ENCODE assay signal across 8 mouse cellular contexts in genomic region chr1:162548016-162548916, GRCm38 (mm10). TPM values are rescaled to one million over a fixed set of nuclear protein-coding genes. Genes with fewer than 3 reads are reported as not detected.
DNase-seq lines count a peak whose midpoint lies in the region; ATAC-seq lines count a peak whose summit lies in the region.

Gene Mettl13, minus strand, starts transcription at chr1:162548551.

- peak within 1 kb of the TSS; percentile 83 for H3K27ac ChIP-seq in hindbrain, embryonic 16.5 days (ENCODE audit: low read depth, low read length)
- H3K27ac ChIP-seq in macrophage = peak within 1 kb of the TSS; percentile 45

- no peaks in the 10 kb centered on the region for H3K79me2 ChIP-seq in macrophage (ENCODE audit: inconsistent target)

- peaks cover 17% of the 10 kb centered on the region for H3K4me1 ChIP-seq in hindbrain, embryonic 16.5 days (ENCODE audit: control insufficient read depth, insufficient read depth, low read depth, low read length)

- peak; percentile 99 for ATAC-seq in hindbrain, embryonic 16.5 days

- H3K9me3 ChIP-seq in hindbrain, embryonic 16.5 days (ENCODE audit: control insufficient read depth, low read length) = no peaks in the 10 kb centered on the region

- peaks cover 16% of the 10 kb centered on the region for H3K36me3 ChIP-seq in hindbrain, embryonic 16.5 days (ENCODE audit: control insufficient read depth, insufficient read depth, low read length)
- peaks cover 11% of the 10 kb centered on the region; the same call in 1 of the 2 replicates for H3K36me3 ChIP-seq in macrophage (ENCODE audit: inconsistent target)

- under 1% methylated on average over 52 of the region's 52 CpGs for WGBS in hindbrain, embryonic 16.5 days
- WGBS in macrophage (ENCODE audit: missing documents) = under 1% methylated on average over 45 of the region's 52 CpGs

- peak; percentile 90 for DNase-seq in T-cell, adult 2 months (ENCODE audit: low spot score)
- peak; percentile 82 to 87 for DNase-seq in cerebellum, postnatal 36 days
- peak; percentile 85 to 87 for DNase-seq in frontal cortex, postnatal 36 days (ENCODE audit: low spot score in 2 of 2)
- DNase-seq in left cerebral cortex, adult 18-20 months (ENCODE audit: low spot score in 2 of 2) = peak; percentile 85 to 90
- peak; percentile 88 for DNase-seq in right cerebral cortex, adult 2 months (ENCODE audit: low spot score in 2 of 2)
- peak; percentile 90 for DNase-seq in urinary bladder, postnatal 14 days (ENCODE audit: low spot score)

- H3K4me2 ChIP-seq in hindbrain, embryonic 16.5 days (ENCODE audit: low read length) = peak within 1 kb of the TSS; percentile 95

- no peaks in the 10 kb centered on the region for H3K27me3 ChIP-seq in hindbrain, embryonic 16.5 days (replicated peaks; ENCODE audit: control insufficient read depth, insufficient read depth, low read length)

- peak within 1 kb of the TSS; percentile 80 for H3K9ac ChIP-seq in hindbrain, embryonic 16.5 days (ENCODE audit: low read depth, low read length)

- H3K4me3 ChIP-seq in hindbrain, embryonic 16.5 days (ENCODE audit: low read length) = peak within 1 kb of the TSS; percentile 84
- peak within 1 kb of the TSS; percentile 75 for H3K4me3 ChIP-seq in macrophage (ENCODE audit: inconsistent target)

RNA-seq across cellular contexts. Expression of gene Mettl13, which starts in this region (rescaled TPM):
- 15.7 and 17.5 TPM in 2 replicates for polyA plus RNA-seq in hindbrain, embryonic 16.5 days (2015; fragmentation: Nextera tagmentation; extraction: Ambion mirVana)
- 10 to 100 TPM; 10.5 to 11.0 TPM for total RNA-seq in left cerebral cortex, adult 18-20 months (2021)
- 10 to 100 TPM in 8 of 26 experiments, 1 to 10 TPM in 18; 1.1 to 27.0 (median 5.1) TPM for total RNA-seq in macrophage (2018; cell fraction: chromatin; rRNA removed)
- total RNA-seq in macrophage (2018; cell fraction: cytosol; rRNA removed) = 1 to 10 TPM in 25 of 26 experiments, under 1 TPM in 1; 0.96 to 6.5 (median 3.3) TPM
- 10 to 100 TPM in 3 of 26 experiments, 1 to 10 TPM in 23; 1.8 to 19.2 (median 3.6) TPM for total RNA-seq in macrophage (2018; cell fraction: nucleus; rRNA removed)
- polyA plus RNA-seq in macrophage (2018) = 3.0 to 4.9 TPM (median 4.5 TPM) in 3 replicates

Comparison
In these comparisons a context has a peak if more than half of its experiments do, and no peak if none do; other contexts are left out.
1. Peak in every context shown above with its lines: DNase-seq, ATAC-seq, H3K4me3 ChIP-seq and H3K27ac ChIP-seq.